8 mouse cellular contexts compared by ENCODE assay signal in genomic region chr11:121421553-121422173, GRCm38 (mm10). TPM values are rescaled to one million over a fixed set of nuclear protein-coding genes. Genes with fewer than 3 reads are reported as not detected.
DNase-seq lines count a peak whose midpoint lies in the region; ATAC-seq and TF ChIP-seq lines count a peak whose summit lies in the region.

No protein-coding gene starts in this region.

- H3K27ac ChIP-seq in heart, embryonic 16.5 days (ENCODE audit: low read length), result peak overlapping the region; percentile 85
- peak overlapping the region; percentile 64; the same call in 1 of the 2 replicates for H3K27ac ChIP-seq in hindbrain, postnatal 0 days

- peak overlapping the region; percentile 84 for H3K9ac ChIP-seq in heart, embryonic 16.5 days (ENCODE audit: low read length)
- peak overlapping the region; percentile 65 for H3K9ac ChIP-seq in hindbrain, postnatal 0 days (replicated peaks; ENCODE audit: low read length)

- peak overlapping the region; percentile 88 for H3K4me2 ChIP-seq in heart, embryonic 16.5 days (ENCODE audit: low read depth, low read length)
- H3K4me2 ChIP-seq in hindbrain, postnatal 0 days (ENCODE audit: low read depth, low read length), result peak overlapping the region; percentile 92

- no peaks in the 10 kb centered on the region for H3K9me3 ChIP-seq in heart, embryonic 16.5 days (replicated peaks; ENCODE audit: control insufficient read depth, low read length)
- H3K9me3 ChIP-seq in hindbrain, postnatal 0 days (ENCODE audit: low read length), result no peaks in the 10 kb centered on the region

- WGBS in heart, embryonic 16.5 days, result under 1% methylated on average over 28 of the region's 28 CpGs
- WGBS in hindbrain, postnatal 0 days, result under 1% methylated on average over 28 of the region's 28 CpGs

- H3K4me1 ChIP-seq in heart, embryonic 16.5 days (ENCODE audit: control insufficient read depth, insufficient read depth, low read length), result peaks cover 12% of the 10 kb centered on the region
- H3K4me1 ChIP-seq in hindbrain, postnatal 0 days (ENCODE audit: insufficient read depth, low read length), result 0 out of 2 replicates have a peak, but pooled peaks cover 9% of the 10 kb centered on the region

- no peak for DNase-seq in heart, adult 9 months (ENCODE audit: low spot score in 2 of 2)
- peak; percentile 10 for DNase-seq in c-Kit-positive CD71-negative TER-119-negative erythroid progenitor cells, embryonic 14.5 days (ENCODE audit: low read depth)
- peak; percentile 31 for DNase-seq in hindbrain, postnatal 0 days (ENCODE audit: low spot score)
- no peak for DNase-seq in natural killer cell, adult 2 months (ENCODE audit: low spot score in 2 of 2)
- DNase-seq in cerebellum, adult 11 months, result no peak
- DNase-seq in thymus, postnatal 10 days (ENCODE audit: low spot score in 2 of 2), result no peak

- no peak for TF ChIP-seq CTCF in hindbrain, postnatal 0 days (IDR thresholded peaks at IDR 0.05; ENCODE audit: low read depth)

- no peaks in the 10 kb centered on the region for H3K27me3 ChIP-seq in heart, embryonic 16.5 days (ENCODE audit: control insufficient read depth, insufficient read depth, low read length)
- no peaks in the 10 kb centered on the region for H3K27me3 ChIP-seq in hindbrain, postnatal 0 days (ENCODE audit: insufficient read depth, low read length)

- H3K4me3 ChIP-seq in heart, embryonic 16.5 days (ENCODE audit: low read length), result peak overlapping the region; percentile 78
- H3K4me3 ChIP-seq in hindbrain, postnatal 0 days (ENCODE audit: low read length), result peak overlapping the region; percentile 67

- no peaks in the 10 kb centered on the region for H3K36me3 ChIP-seq in heart, embryonic 16.5 days (ENCODE audit: control insufficient read depth, insufficient read depth)
- peaks cover 5% of the 10 kb centered on the region; the same call in 1 of the 2 replicates for H3K36me3 ChIP-seq in hindbrain, postnatal 0 days (ENCODE audit: insufficient read depth, low read length)

- ATAC-seq in heart, embryonic 16.5 days (replicated peaks; ENCODE audit: extremely low read depth, insufficient read depth, low FRiP score), result peak; percentile 60
- no peak; the same call in 1 of the 2 replicates for ATAC-seq in hindbrain, postnatal 0 days
- ATAC-seq in megakaryocyte progenitor cell, adult 5-6 weeks (replicated peaks; ENCODE audit: poor library complexity), result peak; percentile 49

RNA-seq across cellular contexts. Expression of gene Fn3krp, which starts 0.5 kb away (rescaled TPM):
- 4.4 and 6.0 TPM in 2 replicates for polyA plus RNA-seq in heart, embryonic 16.5 days (2015; fragmentation: Nextera tagmentation; extraction: Ambion mirVana)
- 21.4 and 25.2 TPM in 2 replicates for total RNA-seq in hindbrain, postnatal 0 days (2014; rRNA removed)
- polyA plus RNA-seq in hindbrain, postnatal 0 days (2015; fragmentation: Nextera tagmentation; extraction: Ambion mirVana), result 8.4 and 8.6 TPM in 2 replicates
- 6.6 and 7.7 TPM in 2 replicates for total RNA-seq in megakaryocyte progenitor cell, adult 5-6 weeks (2015)
- total RNA-seq in megakaryocyte progenitor cell, adult 5-6 weeks (2017), result 12.5 and 16.4 TPM in 2 replicates

RNA-seq across cellular contexts. Expression of gene Fn3k, which starts 13.1 kb away (rescaled TPM):
- 17.5 and 19.4 TPM in 2 replicates for polyA plus RNA-seq in heart, embryonic 16.5 days (2015; fragmentation: Nextera tagmentation; extraction: Ambion mirVana)
- total RNA-seq in hindbrain, postnatal 0 days (2014; rRNA removed), result 4.5 and 13.4 TPM in 2 replicates
- 5.4 and 6.0 TPM in 2 replicates for polyA plus RNA-seq in hindbrain, postnatal 0 days (2015; fragmentation: Nextera tagmentation; extraction: Ambion mirVana)
- 0.20 TPM in 1 of 2 replicates, not detected in the other for total RNA-seq in megakaryocyte progenitor cell, adult 5-6 weeks (2015)
- total RNA-seq in megakaryocyte progenitor cell, adult 5-6 weeks (2017), result not detected in 2 replicates

RNA-seq across cellular contexts. Expression of gene Tbcd, which starts 30.1 kb away (rescaled TPM):
- 21.1 and 22.8 TPM in 2 replicates for polyA plus RNA-seq in heart, embryonic 16.5 days (2015; fragmentation: Nextera tagmentation; extraction: Ambion mirVana)
- 102 and 110 TPM in 2 replicates for total RNA-seq in hindbrain, postnatal 0 days (2014; rRNA removed)
- 55.6 and 57.1 TPM in 2 replicates for polyA plus RNA-seq in hindbrain, postnatal 0 days (2015; fragmentation: Nextera tagmentation; extraction: Ambion mirVana)
- total RNA-seq in megakaryocyte progenitor cell, adult 5-6 weeks (2015), result 32.7 and 36.7 TPM in 2 replicates
- total RNA-seq in megakaryocyte progenitor cell, adult 5-6 weeks (2017), result 38.8 and 54.1 TPM in 2 replicates

RNA-seq across cellular contexts. Expression of gene Rab40b, which starts 33.6 kb away (rescaled TPM):
- polyA plus RNA-seq in heart, embryonic 16.5 days (2015; fragmentation: Nextera tagmentation; extraction: Ambion mirVana), result 6.2 and 7.9 TPM in 2 replicates
- total RNA-seq in hindbrain, postnatal 0 days (2014; rRNA removed), result 7.6 and 11.4 TPM in 2 replicates
- 8.9 and 9.9 TPM in 2 replicates for polyA plus RNA-seq in hindbrain, postnatal 0 days (2015; fragmentation: Nextera tagmentation; extraction: Ambion mirVana)
- 0.57 TPM in 1 of 2 replicates, not detected in the other for total RNA-seq in megakaryocyte progenitor cell, adult 5-6 weeks (2015)
- total RNA-seq in megakaryocyte progenitor cell, adult 5-6 weeks (2017), result 0.37 TPM in 1 of 2 replicates, not detected in the other

Comparison
In these comparisons a context has a peak if more than half of its experiments do, and no peak if none do; other contexts are left out.
1. DNase-seq: peak in c-Kit-positive CD71-negative TER-119-negative erythroid progenitor cells, embryonic 14.5 days (single experiment) and hindbrain, postnatal 0 days (single experiment); none in heart, adult 9 months (0 of 2), natural killer cell, adult 2 months (0 of 2), cerebellum, adult 11 months (single experiment) and thymus, postnatal 10 days (0 of 2).